ENCODE assay signal across 17 mouse cellular contexts in the genomic region with DNA sequence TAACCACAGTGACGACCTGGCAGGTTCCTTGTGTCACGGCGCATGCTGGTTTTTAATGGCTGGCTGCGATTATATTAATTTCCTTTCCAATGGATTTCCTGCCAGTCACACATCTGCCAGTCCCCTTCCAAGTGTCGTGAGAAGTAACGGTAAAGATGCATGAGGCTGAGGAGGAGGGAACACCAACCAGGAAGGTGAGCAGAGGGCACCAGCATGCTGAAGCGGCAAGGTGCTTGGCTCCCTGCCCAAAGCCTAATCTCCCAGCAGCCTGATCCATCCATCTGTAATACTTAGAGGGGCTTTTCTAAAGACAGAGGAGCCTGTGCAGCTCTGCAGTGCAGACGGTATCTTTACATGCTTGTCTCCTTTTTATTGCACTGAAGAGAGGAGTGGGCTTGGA. TPM values are rescaled to one million over a fixed set of nuclear protein-coding genes. Genes with fewer than 3 reads are reported as not detected.
DNase-seq lines count a peak whose midpoint lies in the region; ATAC-seq and TF ChIP-seq lines count a peak whose summit lies in the region.
"Had no signal": no experiment of that assay in that cellular context is flagged by ENCODE, and none has a peak within 500 bp of the region (broad histone marks: within the 10 kb centered on the region; RNA-seq: fewer than 3 reads in every experiment).

No protein-coding gene starts in this region.

- no peak for TF ChIP-seq POLR2A in brain, embryonic 14.5 days (IDR thresholded peaks at IDR 0.05; ENCODE audit: borderline replicate concordance, extremely low read depth, insufficient read depth, insufficient read length, poor library complexity, severe bottlenecking)
- no peak for TF ChIP-seq POLR2A in cerebellum, adult 2 months (IDR thresholded peaks at IDR 0.05; ENCODE audit: borderline replicate concordance, insufficient read depth, low read length)

- no peak overlapping the region for H3K4me2 ChIP-seq in hindbrain, postnatal 0 days (ENCODE audit: low read depth, low read length)
- H3K4me2 ChIP-seq in intestine, postnatal 0 days (replicated peaks; ENCODE audit: low read depth): no peak overlapping the region
- no peak overlapping the region for H3K4me2 ChIP-seq in stomach, postnatal 0 days (replicated peaks; ENCODE audit: low read depth)
- H3K4me2 ChIP-seq: liver, embryonic 11.5 days had no signal

- H3K9ac ChIP-seq in hindbrain, postnatal 0 days (replicated peaks; ENCODE audit: low read length): no peak overlapping the region
- no peak overlapping the region for H3K9ac ChIP-seq in intestine, postnatal 0 days (ENCODE audit: low read depth, low read length)
- H3K9ac ChIP-seq in stomach, postnatal 0 days (ENCODE audit: low read length): no peak overlapping the region
- H3K9ac ChIP-seq: kidney, embryonic 15.5 days; lung, embryonic 14.5 days; stomach, embryonic 15.5 days had no signal

- H3K36me3 ChIP-seq in megakaryocyte, embryonic 14.5 days (replicated peaks; ENCODE audit: low read length): peaks cover 14% of the 10 kb centered on the region
- peaks cover 8% of the 10 kb centered on the region for H3K36me3 ChIP-seq in hindbrain, postnatal 0 days (ENCODE audit: insufficient read depth, low read length)
- H3K36me3 ChIP-seq in intestine, postnatal 0 days (ENCODE audit: control insufficient read depth, insufficient read depth): peaks cover 12% of the 10 kb centered on the region; the same call in 1 of the 2 replicates
- peaks cover 6% of the 10 kb centered on the region; the same call in 1 of the 2 replicates for H3K36me3 ChIP-seq in stomach, postnatal 0 days (ENCODE audit: control insufficient read depth, insufficient read depth, low read length)

- no peaks in the 10 kb centered on the region for H3K9me3 ChIP-seq in megakaryocyte, embryonic 14.5 days
- no peaks in the 10 kb centered on the region for H3K9me3 ChIP-seq in hindbrain, postnatal 0 days (ENCODE audit: low read length)
- H3K9me3 ChIP-seq in intestine, postnatal 0 days (ENCODE audit: control insufficient read depth): no peaks in the 10 kb centered on the region
- no peaks in the 10 kb centered on the region for H3K9me3 ChIP-seq in stomach, postnatal 0 days (ENCODE audit: control insufficient read depth, low read length)
- H3K9me3 ChIP-seq: kidney, embryonic 15.5 days; stomach, embryonic 15.5 days had no signal

- H3K4me1 ChIP-seq in megakaryocyte, embryonic 14.5 days: peaks cover 44% of the 10 kb centered on the region
- peaks cover 7% of the 10 kb centered on the region; the same call in 1 of the 2 replicates for H3K4me1 ChIP-seq in cerebellum, adult 2 months (ENCODE audit: control insufficient read depth, insufficient read depth, low read length)
- H3K4me1 ChIP-seq in hindbrain, postnatal 0 days (ENCODE audit: insufficient read depth, low read length): peaks cover 10% of the 10 kb centered on the region
- no peaks in the 10 kb centered on the region for H3K4me1 ChIP-seq in intestine, postnatal 0 days (replicated peaks; ENCODE audit: control insufficient read depth, insufficient read depth, low read length)
- no peaks in the 10 kb centered on the region for H3K4me1 ChIP-seq in stomach, postnatal 0 days (replicated peaks; ENCODE audit: control insufficient read depth, insufficient read depth)

- TF ChIP-seq CTCF in brain, embryonic 14.5 days (IDR thresholded peaks at IDR 0.05; ENCODE audit: borderline replicate concordance, extremely low read depth, insufficient read depth, insufficient read length): no peak
- no peak for TF ChIP-seq CTCF in cerebellum, adult 2 months (IDR thresholded peaks at IDR 0.05; ENCODE audit: borderline replicate concordance, insufficient read depth, low read depth, low read length)
- TF ChIP-seq CTCF in hindbrain, postnatal 0 days (IDR thresholded peaks at IDR 0.05; ENCODE audit: low read depth): no peak
- no peak for TF ChIP-seq CTCF in intestine, postnatal 0 days (IDR thresholded peaks at IDR 0.05; ENCODE audit: low read depth)
- no peak for TF ChIP-seq CTCF in stomach, postnatal 0 days (IDR thresholded peaks at IDR 0.05; ENCODE audit: low read depth)

- 16% methylated on average over 8 of the region's 8 CpGs for WGBS in cerebellum, adult 2 months
- WGBS in hindbrain, postnatal 0 days: 53% methylated on average over 8 of the region's 8 CpGs
- WGBS in intestine, postnatal 0 days: 75% methylated on average over 8 of the region's 8 CpGs
- 61% methylated on average over 8 of the region's 8 CpGs for WGBS in stomach, postnatal 0 days

- H3K27me3 ChIP-seq in megakaryocyte, embryonic 14.5 days (replicated peaks): peaks cover 21% of the 10 kb centered on the region
- no peaks in the 10 kb centered on the region for H3K27me3 ChIP-seq in cerebellum, adult 2 months (ENCODE audit: control insufficient read depth, insufficient read depth, low read length)
- H3K27me3 ChIP-seq in hindbrain, postnatal 0 days (ENCODE audit: insufficient read depth, low read length): no peaks in the 10 kb centered on the region
- no peaks in the 10 kb centered on the region for H3K27me3 ChIP-seq in intestine, postnatal 0 days (replicated peaks; ENCODE audit: control insufficient read depth, insufficient read depth, low read length)
- no peaks in the 10 kb centered on the region for H3K27me3 ChIP-seq in stomach, postnatal 0 days (ENCODE audit: control insufficient read depth, insufficient read depth, low read length)
- H3K27me3 ChIP-seq: stomach, embryonic 15.5 days had no signal

- peak overlapping the region; percentile 51 for H3K4me3 ChIP-seq in megakaryocyte, embryonic 14.5 days (replicated peaks)
- no peak overlapping the region for H3K4me3 ChIP-seq in cerebellum, adult 2 months (replicated peaks; ENCODE audit: insufficient read depth, low read depth, low read length)
- H3K4me3 ChIP-seq in hindbrain, postnatal 0 days (ENCODE audit: low read length): no peak overlapping the region
- no peak overlapping the region for H3K4me3 ChIP-seq in intestine, postnatal 0 days (ENCODE audit: low read depth, low read length)
- no peak overlapping the region for H3K4me3 ChIP-seq in stomach, postnatal 0 days (ENCODE audit: low read depth, low read length)
- H3K4me3 ChIP-seq: stomach, embryonic 15.5 days had no signal

- no peak for TF ChIP-seq EP300 in stomach, postnatal 0 days (optimal IDR thresholded peaks at IDR 0.05)

- DNase-seq in brain, embryonic 14.5 days (ENCODE audit: low read depth): peak; percentile 55
- peak; percentile 39 for DNase-seq in cerebellum, adult 2 months
- peak; percentile 66 for DNase-seq in hindbrain, postnatal 0 days (ENCODE audit: low spot score)
- no peak for DNase-seq in kidney, postnatal 14 days
- DNase-seq in stomach, postnatal 0 days (ENCODE audit: low spot score): no peak
- DNase-seq: adrenal gland, postnatal 14 days; gastrocnemius, postnatal 10 days; lung, embryonic 14.5 days; thymus, postnatal 4 days had no signal

- H3K27ac ChIP-seq in cerebellum, adult 2 months (ENCODE audit: insufficient read depth, low read length): no peak overlapping the region
- H3K27ac ChIP-seq in hindbrain, postnatal 0 days: peak overlapping the region; percentile 90; the same call in 1 of the 2 replicates
- no peak overlapping the region for H3K27ac ChIP-seq in intestine, postnatal 0 days (ENCODE audit: low read depth, low read length)
- no peak overlapping the region for H3K27ac ChIP-seq in stomach, postnatal 0 days (replicated peaks)
- H3K27ac ChIP-seq: stomach, embryonic 15.5 days had no signal

- ATAC-seq in megakaryocyte, adult 5-6 weeks (ENCODE audit: poor library complexity, severe bottlenecking): no peak
- ATAC-seq in hindbrain, postnatal 0 days: no peak
- no peak for ATAC-seq in intestine, postnatal 0 days
- ATAC-seq in stomach, postnatal 0 days (ENCODE audit: low FRiP score, low TSS enrichment): no peak
- ATAC-seq: CD4-positive, CD25-positive, alpha-beta regulatory T cell, adult 4 months; inflammation-experienced regulatory T-cells, adult 6 months had no signal

RNA-seq across cellular contexts. Expression of gene A430005L14Rik, which starts 1.4 kb away (rescaled TPM):
- polyA plus RNA-seq in megakaryocyte, embryonic 14.5 days (2012; ENCODE audit: insufficient read depth, low replicate concordance): 79.5 and 127 TPM in 2 replicates
- 38.8 and 52.5 TPM in 2 replicates for total RNA-seq in megakaryocyte, adult 5-6 weeks (2015)
- total RNA-seq in megakaryocyte, adult 5-6 weeks (2017): 35.3 and 35.9 TPM in 2 replicates
- 40.0 and 49.1 TPM in 2 replicates for polyA plus RNA-seq in brain, embryonic 14.5 days (2012; rRNA removed)
- 41.0 and 43.3 TPM in 2 replicates for polyA plus RNA-seq in cerebellum, adult 2 months (2012; rRNA removed)
- 18.9 and 47.4 TPM in 2 replicates for total RNA-seq in hindbrain, postnatal 0 days (2014; rRNA removed)
- 45.3 and 48.2 TPM in 2 replicates for polyA plus RNA-seq in hindbrain, postnatal 0 days (2015; fragmentation: Nextera tagmentation; extraction: Ambion mirVana)
- 60.8 and 62.6 TPM in 2 replicates for polyA plus RNA-seq in intestine, postnatal 0 days (2015; fragmentation: Nextera tagmentation; extraction: Ambion mirVana)
- polyA plus RNA-seq in stomach, postnatal 0 days (2015; fragmentation: Nextera tagmentation; extraction: Ambion mirVana): 50.0 and 51.8 TPM in 2 replicates

RNA-seq across cellular contexts. Expression of gene Dffb, which starts 19.3 kb away (rescaled TPM):
- 2.5 and 5.4 TPM in 2 replicates for polyA plus RNA-seq in megakaryocyte, embryonic 14.5 days (2012; ENCODE audit: insufficient read depth, low replicate concordance)
- total RNA-seq in megakaryocyte, adult 5-6 weeks (2015): 6.7 and 8.4 TPM in 2 replicates
- 8.6 and 13.8 TPM in 2 replicates for total RNA-seq in megakaryocyte, adult 5-6 weeks (2017)
- 18.6 and 23.1 TPM in 2 replicates for polyA plus RNA-seq in brain, embryonic 14.5 days (2012; rRNA removed)
- 21.6 and 27.3 TPM in 2 replicates for polyA plus RNA-seq in cerebellum, adult 2 months (2012; rRNA removed)
- total RNA-seq in hindbrain, postnatal 0 days (2014; rRNA removed): 15.1 and 25.7 TPM in 2 replicates
- 10.6 and 13.1 TPM in 2 replicates for polyA plus RNA-seq in hindbrain, postnatal 0 days (2015; fragmentation: Nextera tagmentation; extraction: Ambion mirVana)
- 6.5 and 6.7 TPM in 2 replicates for polyA plus RNA-seq in intestine, postnatal 0 days (2015; fragmentation: Nextera tagmentation; extraction: Ambion mirVana)
- polyA plus RNA-seq in stomach, postnatal 0 days (2015; fragmentation: Nextera tagmentation; extraction: Ambion mirVana): 5.8 and 6.0 TPM in 2 replicates

RNA-seq across cellular contexts. Expression of gene Cep104, which starts 19.3 kb away (rescaled TPM):
- 3.8 and 7.3 TPM in 2 replicates for polyA plus RNA-seq in megakaryocyte, embryonic 14.5 days (2012; ENCODE audit: insufficient read depth, low replicate concordance)
- 4.0 and 4.3 TPM in 2 replicates for total RNA-seq in megakaryocyte, adult 5-6 weeks (2015)
- 4.3 and 5.3 TPM in 2 replicates for total RNA-seq in megakaryocyte, adult 5-6 weeks (2017)
- 14.3 and 19.1 TPM in 2 replicates for polyA plus RNA-seq in brain, embryonic 14.5 days (2012; rRNA removed)
- 23.6 and 23.9 TPM in 2 replicates for polyA plus RNA-seq in cerebellum, adult 2 months (2012; rRNA removed)
- 11.2 and 11.7 TPM in 2 replicates for total RNA-seq in hindbrain, postnatal 0 days (2014; rRNA removed)
- polyA plus RNA-seq in hindbrain, postnatal 0 days (2015; fragmentation: Nextera tagmentation; extraction: Ambion mirVana): 11.6 and 13.9 TPM in 2 replicates
- polyA plus RNA-seq in intestine, postnatal 0 days (2015; fragmentation: Nextera tagmentation; extraction: Ambion mirVana): 3.8 and 4.0 TPM in 2 replicates
- polyA plus RNA-seq in stomach, postnatal 0 days (2015; fragmentation: Nextera tagmentation; extraction: Ambion mirVana): 4.6 and 4.9 TPM in 2 replicates

RNA-seq across cellular contexts. Expression of gene Lrrc47, which starts 55.9 kb away (rescaled TPM):
- 84.5 and 98.9 TPM in 2 replicates for polyA plus RNA-seq in megakaryocyte, embryonic 14.5 days (2012; ENCODE audit: insufficient read depth, low replicate concordance)
- total RNA-seq in megakaryocyte, adult 5-6 weeks (2015): 7.0 and 11.4 TPM in 2 replicates
- 11.3 and 21.1 TPM in 2 replicates for total RNA-seq in megakaryocyte, adult 5-6 weeks (2017)
- polyA plus RNA-seq in brain, embryonic 14.5 days (2012; rRNA removed): 69.7 and 72.3 TPM in 2 replicates
- polyA plus RNA-seq in cerebellum, adult 2 months (2012; rRNA removed): 44.8 and 45.0 TPM in 2 replicates
- 24.2 and 32.1 TPM in 2 replicates for total RNA-seq in hindbrain, postnatal 0 days (2014; rRNA removed)
- polyA plus RNA-seq in hindbrain, postnatal 0 days (2015; fragmentation: Nextera tagmentation; extraction: Ambion mirVana): 17.6 and 22.0 TPM in 2 replicates
- 13.1 and 15.8 TPM in 2 replicates for polyA plus RNA-seq in intestine, postnatal 0 days (2015; fragmentation: Nextera tagmentation; extraction: Ambion mirVana)
- 10.6 and 12.5 TPM in 2 replicates for polyA plus RNA-seq in stomach, postnatal 0 days (2015; fragmentation: Nextera tagmentation; extraction: Ambion mirVana)

Comparison
In these comparisons a context has a peak if more than half of its experiments do, and no peak if none do; other contexts are left out.
1. DNase-seq: peak in brain, embryonic 14.5 days (single experiment), cerebellum, adult 2 months (2 of 2) and hindbrain, postnatal 0 days (single experiment); none in kidney, postnatal 14 days (single experiment) and stomach, postnatal 0 days (single experiment).